Mouse (Mus musculus) layer of hippocampus, postnatal 36 days (tissue): ENCODE data around the gene Poldip3. TPM values are rescaled to one million over a fixed set of nuclear protein-coding genes. Genes with fewer than 3 reads are reported as not detected.

ENCODE experiments used
- DNase-seq, 2 experiments: peaks; one replicate each; pipeline ENCODE4 v3.0.0; 2022
- total RNA-seq, 2 experiments: library from RNA; stranded (reverse); gene quantifications; 2 replicates each; pipeline ENCODE4 v1.2.3; 2021

Poldip3 gene
- total RNA-seq, 2 experiments from 2014 or later: 81.4 to 92.1 TPM

GRCm38 (mm10) chr15:83083530-83083929, 65.7 kb downstream of the Poldip3 start:
- no peak for DNase-seq

Other genes starting within 250 kb of the Poldip3 start
- 100 to 1,000 TPM; 212 to 230 TPM for gene Tcf20, start 161.5 kb downstream of the Poldip3 start, total RNA-seq
- gene Nfam1, start 116.1 kb downstream of the Poldip3 start, total RNA-seq: 1 to 10 TPM; 1.8 to 2.1 TPM
- gene Serhl, start 59.9 kb downstream of the Poldip3 start, total RNA-seq: 10 to 100 TPM in 1 of 2 experiments, 1 to 10 TPM in 1; 9.3 to 10.1 TPM
- gene Rrp7a, start 26.6 kb downstream of the Poldip3 start, total RNA-seq: 100 to 1,000 TPM; 150 to 152 TPM
- 10 to 100 TPM; 59.0 to 60.0 TPM for gene Cyb5r3, start 23.2 kb upstream of the Poldip3 start, total RNA-seq
- 1 to 10 TPM; 2.0 to 4.0 TPM for gene A4galt, start 102.4 kb upstream of the Poldip3 start, total RNA-seq
- gene Arfgap3, start 200.9 kb upstream of the Poldip3 start, total RNA-seq: 10 to 100 TPM; 19.6 to 19.7 TPM